Mouse (Mus musculus) central nervous system, embryonic 18 days (tissue): ENCODE data around the gene Speer4c. TPM values are rescaled to one million over a fixed set of nuclear protein-coding genes. Genes with fewer than 3 reads are reported as not detected.

Experiments
- polyA plus RNA-seq: library from polyadenylated mRNA; depleted of rRNA; stranded (reverse); fragments of >200 nt; gene quantifications from 2 replicates; pipeline ENCODE4 v1.2.3, GENCODE M21; 2012; rRNA removed

Speer4c gene
- not detected in 2 replicates for polyA plus RNA-seq

DNA sequence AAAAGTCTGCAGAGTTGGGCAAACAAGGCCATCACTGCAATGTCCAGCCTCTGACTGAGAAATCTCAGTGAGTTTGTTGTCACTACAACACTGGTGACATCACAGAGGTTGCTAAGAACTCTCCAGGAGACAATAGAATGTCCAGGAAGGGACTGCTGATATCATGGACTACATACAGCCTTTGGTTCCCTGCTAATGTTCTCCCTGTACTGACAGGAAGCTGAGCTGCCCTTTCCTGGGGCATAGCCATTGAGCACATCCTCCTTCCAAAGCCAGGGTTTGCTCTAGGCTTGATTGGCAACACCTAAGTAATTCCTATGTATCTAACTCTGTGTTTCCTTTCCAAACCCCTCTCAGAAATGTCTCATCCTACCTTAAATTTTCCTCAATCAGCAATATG, at the start of gene Speer4c:
Gene Speer4c, minus strand, starts transcription at position 101 of the 400 bp plus-strand sequence.

Other genes starting within 250 kb of the Speer4c start
- not detected in 2 replicates for gene Gm21149, start 237.7 kb downstream of the Speer4c start, polyA plus RNA-seq
- gene Gm21190, start 185.0 kb downstream of the Speer4c start, polyA plus RNA-seq: not detected in 2 replicates
- gene Gm21083, start 136.9 kb downstream of the Speer4c start, polyA plus RNA-seq: not detected in 2 replicates
- gene Speer4d, start 95.2 kb downstream of the Speer4c start, polyA plus RNA-seq: not detected in 2 replicates
- not detected in 2 replicates for gene 4930572O03Rik, start 57.2 kb downstream of the Speer4c start, polyA plus RNA-seq
- gene Cacna2d1, start 220.4 kb upstream of the Speer4c start, polyA plus RNA-seq: 42.0 and 46.4 TPM in 2 replicates